Mouse (Mus musculus): ENCODE results near the gene Usp7. TPM values are rescaled to one million over a fixed set of nuclear protein-coding genes. Genes with fewer than 3 reads are reported as not detected.
A peak's percentile ranks its signal among the peaks of the same experiment; 100 is the strongest.

Usp7 gene
- total RNA-seq, 4 experiments from 2014 or later = 150 to 185 (median 163) TPM

DNA sequence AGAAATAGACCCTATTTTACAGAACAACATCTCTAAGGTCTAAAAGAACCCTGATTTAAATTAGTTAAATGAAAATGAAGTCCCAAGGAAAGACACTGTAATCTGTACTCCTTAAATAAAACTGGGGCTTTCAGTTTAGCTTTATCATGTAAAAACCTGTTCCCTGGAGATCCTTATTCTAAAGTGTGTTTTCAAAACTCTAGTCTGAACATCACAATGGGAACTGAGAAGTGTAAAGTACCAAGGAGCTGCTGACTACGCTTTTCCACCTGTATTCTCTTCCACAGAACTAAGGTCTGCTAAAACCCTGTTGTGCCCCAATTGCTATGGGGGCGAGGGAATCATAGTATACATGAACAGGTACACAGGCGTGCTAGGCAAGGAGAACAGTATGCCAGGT, 68.1 kb downstream of the Usp7 start:
- DNase-seq (ENCODE audit: low spot score in 2 of 2) = no peak

DNA sequence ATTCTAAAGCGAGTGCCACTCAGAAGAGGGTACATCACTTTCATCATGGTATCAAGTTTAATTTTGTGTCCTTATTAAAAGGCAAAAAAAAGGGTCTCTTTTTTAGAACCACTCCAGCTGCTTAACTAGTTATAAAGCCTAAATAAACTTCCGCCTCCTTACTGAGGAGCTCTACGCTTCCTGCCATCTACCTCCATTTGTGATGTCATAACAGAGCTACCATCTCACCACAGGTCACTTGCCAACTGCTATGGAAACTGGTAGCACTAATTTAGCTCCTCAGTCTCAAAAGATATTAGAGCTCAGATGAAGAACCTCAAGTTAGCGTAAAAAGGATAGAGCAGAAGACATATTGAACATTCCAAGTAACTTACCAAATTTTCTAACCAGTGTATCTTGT, 71.7 kb downstream of the Usp7 start:
- no peak for DNase-seq (ENCODE audit: low spot score in 2 of 2)

DNA sequence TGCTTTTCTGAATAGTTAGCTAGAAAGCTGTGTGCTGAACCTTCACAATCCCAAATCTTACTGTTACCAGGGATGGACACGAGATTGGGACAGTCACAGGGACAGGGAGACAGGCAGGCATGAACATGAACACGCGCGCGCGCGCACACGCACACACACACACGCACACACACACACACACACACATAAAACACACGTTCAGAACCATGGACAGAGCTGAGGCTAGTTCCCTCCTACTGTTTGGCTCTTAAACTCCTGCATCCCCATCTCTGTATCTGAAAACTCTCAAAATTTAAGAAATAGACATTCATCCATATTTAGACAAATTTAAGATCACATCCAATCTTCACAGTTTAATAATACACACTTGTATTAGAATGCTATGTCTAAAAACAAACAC, 74.4 kb downstream of the Usp7 start:
- DNase-seq (ENCODE audit: low spot score in 2 of 2) = no peak

DNA sequence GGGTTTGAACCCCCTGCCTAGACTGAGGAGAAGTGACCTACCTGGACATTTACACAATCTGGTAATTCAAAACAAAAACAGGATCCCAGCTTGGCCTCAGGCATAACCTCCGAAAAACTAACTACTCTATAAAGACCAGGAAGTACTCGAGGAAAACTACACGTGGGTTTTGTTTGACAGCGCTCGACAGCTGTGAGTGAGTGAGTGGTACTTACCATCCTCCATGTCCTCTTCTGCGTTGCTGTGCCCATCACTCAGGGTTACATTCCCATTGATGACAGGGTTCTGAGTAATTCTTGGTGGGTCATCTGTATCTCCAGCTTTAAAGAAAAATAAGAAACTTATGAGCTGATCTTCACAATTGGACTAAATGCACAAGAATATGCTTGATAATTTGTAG, 75.8 kb downstream of the Usp7 start:
- DNase-seq (ENCODE audit: low spot score in 2 of 2) = no peak

DNA sequence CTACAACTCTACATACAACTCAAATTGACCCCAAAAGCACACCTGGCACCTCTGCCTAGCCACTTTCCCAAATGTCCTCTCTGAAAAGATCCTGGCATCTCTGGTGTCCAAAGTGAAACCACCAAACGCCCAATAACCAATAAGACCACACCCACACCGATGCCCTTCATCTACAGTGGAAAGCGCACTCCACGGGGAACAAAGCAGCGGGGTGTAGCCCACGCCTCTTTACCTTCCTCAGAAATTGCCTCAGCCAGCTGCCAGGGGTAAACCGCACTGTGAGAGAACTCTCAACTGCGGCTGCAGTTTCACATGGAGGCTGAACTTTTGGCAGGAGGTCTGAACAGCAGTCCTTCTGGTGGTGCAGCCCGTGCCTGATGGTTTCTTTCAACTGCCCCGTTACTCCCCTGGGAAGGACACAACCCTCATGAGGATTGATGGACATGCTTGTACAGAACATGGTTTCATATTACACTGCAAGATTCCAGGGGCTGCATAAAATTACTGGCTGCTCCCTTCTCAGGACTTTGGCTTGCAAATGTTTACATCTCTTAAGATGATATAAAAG, 76.5 kb downstream of the Usp7 start:
- no peak for DNase-seq (ENCODE audit: low spot score in 2 of 2)

DNA sequence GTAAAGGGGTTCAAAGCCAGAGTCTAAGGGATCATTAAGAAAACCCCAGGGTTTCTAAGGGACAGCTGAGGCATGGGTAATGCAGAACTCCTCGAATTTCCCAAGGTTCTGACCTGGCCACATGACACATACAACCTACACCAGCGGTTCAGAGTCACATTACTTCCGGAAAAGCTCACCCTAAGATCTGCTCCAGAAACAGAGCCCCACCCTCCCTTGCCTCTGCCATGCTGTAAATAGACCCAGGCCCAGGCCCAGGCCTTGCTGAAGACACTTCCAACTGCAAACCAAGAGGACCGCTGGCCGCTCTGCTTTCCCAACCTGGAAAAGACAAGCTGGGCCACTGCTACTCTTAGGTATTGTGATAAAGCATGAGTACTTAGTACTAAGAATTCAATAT, 77.3 kb downstream of the Usp7 start:
- no peak for DNase-seq (ENCODE audit: low spot score in 2 of 2)

DNA sequence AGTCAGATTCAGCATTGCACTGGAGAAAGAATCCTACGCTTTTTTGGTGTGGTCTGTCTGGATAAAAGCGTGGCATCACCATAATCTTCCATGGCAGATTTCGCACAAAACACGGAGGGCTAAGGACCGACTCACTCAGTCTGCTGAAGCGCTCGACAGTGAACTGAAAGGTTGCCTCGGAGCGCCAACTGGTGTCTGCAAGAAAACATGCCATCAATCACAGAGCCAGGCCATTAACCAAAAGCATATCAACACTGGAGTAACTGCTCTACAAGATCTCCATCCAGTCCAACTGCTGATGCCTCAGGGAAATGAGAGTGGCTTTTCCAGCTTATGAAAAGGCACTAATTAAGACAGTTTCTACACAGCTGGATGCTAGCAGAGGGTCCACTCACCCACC, 80.1 kb downstream of the Usp7 start:
- no peak for DNase-seq (ENCODE audit: low spot score in 2 of 2)

DNA sequence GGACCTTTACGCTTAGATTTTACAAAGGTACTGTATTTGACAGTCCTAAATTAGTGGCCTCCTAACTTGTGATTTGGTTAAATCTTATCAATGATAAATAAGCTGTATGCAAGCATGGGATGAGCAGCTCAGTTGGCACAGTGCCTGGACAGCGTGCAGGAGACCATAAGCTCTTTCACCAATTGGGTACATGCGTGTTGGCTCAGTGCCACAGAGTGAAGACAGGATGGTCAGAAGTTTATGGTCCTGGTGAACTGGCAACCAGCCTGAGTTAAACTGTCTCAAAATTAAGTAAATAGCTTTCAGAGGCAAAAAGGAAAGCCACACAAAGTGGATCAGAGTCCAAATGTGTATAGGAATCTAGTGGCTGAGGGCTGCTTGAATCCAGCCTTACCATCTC, 91.5 kb downstream of the Usp7 start:
- DNase-seq (ENCODE audit: low spot score in 2 of 2) = no peak

DNA sequence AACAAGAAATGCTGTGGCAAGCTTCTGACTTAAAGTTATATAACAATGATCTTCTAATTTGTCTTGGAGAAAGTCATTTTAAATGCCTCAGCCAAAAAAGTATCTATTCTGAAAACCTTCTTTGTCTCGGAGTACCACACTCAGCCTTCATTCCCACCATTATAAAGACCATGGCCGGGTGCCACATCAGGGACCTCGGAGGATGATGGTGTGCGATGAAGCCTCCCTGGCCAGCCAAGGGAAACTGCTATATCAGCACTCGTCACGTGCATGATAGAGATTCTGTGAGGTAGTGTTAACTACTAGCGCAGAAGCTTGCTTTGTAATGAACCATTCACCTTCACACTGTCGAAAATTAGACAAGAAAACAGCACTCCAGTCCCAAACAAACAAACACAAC, 92.6 kb downstream of the Usp7 start:
- DNase-seq (ENCODE audit: low spot score in 2 of 2) = no peak

DNA sequence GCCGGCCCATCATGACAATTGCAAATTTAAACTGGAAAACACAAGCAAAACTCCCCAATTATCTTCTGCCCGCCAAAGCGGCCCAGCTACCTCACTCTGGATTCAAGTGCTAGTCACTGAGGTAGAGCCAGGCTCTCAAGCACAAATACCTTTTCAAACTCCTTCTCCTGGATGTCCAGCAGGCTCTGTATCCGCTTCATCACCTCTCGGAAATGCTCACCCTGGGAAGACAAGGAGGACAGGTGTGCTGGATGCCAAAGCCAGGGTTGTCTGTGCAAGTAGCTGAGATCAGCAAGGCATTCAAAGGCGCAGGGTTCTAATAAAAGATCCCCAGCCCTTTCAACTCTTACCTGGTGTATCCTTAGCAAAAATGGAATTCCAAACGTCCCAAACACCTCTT, 100.9 kb downstream of the Usp7 start:
- DNase-seq (ENCODE audit: low spot score in 2 of 2) = no peak

DNA sequence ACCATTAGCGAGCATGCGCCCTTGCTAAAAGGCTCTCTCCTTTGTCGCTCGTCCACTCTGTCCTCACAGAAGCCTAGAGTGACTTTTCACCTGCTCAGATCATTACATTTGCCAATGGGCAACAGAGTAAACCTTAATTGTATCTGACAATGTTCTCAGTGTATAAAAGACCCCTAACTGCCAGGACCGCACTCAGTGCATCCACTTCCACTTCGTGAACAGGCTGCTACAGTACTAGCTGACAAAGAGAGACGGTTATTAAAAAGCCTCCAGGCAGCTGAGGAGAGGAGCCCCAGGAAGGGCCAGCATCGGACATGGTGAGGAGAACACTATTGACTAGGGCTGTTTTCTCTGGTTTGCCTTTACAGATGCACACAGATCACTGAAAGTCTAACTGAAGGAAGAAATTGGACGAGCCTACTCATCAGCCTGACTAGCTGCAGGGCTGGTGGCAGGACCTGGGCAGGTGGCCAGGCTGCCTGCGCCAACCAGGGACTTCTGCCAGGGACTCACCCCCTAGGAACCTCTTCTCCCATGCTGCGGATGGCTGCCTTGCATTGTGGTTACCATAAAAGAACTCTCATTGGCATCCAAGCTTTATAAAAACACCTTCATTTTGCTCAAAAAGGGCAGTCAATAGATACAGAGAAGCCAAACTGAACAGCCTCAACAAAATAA, 102.0 kb downstream of the Usp7 start:
- peak in 1 of 2 experiments; percentile 56 for DNase-seq (ENCODE audit: low spot score in 2 of 2)

DNA sequence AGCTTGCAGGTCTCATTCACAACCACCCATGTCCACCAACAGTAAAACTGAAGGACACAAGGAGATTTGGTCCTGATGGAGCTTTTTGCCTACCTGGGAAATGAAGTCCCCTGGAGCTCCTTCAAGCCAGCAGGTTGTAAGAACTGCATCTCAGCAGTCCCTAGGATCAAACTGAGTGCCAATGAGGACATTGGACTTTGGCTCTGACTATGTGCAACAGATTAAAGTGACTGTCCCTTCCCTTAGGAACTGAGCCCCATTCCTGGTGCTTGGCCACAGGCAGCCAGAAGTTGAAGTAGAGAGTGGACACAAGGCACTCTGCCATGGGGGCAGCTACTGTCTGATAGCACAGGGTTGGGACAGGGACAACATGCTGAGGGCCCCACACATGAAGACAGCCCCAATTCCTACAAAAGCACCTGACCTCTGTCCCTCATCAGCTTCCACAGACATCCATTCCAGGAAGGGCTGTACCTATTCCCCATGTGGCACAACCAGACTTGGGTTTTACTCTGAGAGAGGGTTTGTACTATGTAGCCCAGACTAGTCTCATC, 104.5 kb downstream of the Usp7 start:
- DNase-seq (ENCODE audit: low spot score in 2 of 2) = no peak

DNA sequence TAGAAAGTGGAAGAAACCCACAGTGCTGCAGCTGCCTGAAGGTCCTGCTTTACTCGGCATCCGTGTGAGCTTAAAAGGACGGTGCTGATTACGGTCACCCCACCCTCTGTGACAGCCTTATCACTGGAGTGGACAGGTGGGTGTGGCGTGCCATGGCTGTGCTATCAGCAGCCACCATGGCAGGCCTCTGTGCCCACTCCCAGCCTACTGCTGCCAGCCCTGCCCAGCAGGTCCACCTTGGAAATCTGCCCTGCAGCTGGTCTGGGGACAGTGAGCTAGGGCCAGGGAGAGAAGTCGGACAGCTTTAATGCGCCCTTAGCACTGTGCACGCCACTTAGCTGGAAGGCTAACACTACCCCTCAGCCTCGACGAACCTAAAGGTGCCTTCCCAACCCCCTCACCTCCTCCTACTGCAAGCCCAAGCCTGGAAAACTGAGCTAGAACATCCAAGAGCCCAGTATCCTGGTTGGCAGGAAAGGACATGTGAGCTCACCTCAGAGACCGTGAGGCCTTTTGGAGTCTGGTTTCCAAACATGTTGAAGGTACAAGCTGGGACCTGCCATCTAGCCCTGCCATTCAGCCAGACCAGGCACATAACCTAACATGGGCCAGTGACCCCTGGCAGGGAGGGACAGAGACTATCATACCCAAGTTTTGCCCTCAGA, 105.1 kb downstream of the Usp7 start:
- no peak for DNase-seq (ENCODE audit: low spot score in 2 of 2)

DNA sequence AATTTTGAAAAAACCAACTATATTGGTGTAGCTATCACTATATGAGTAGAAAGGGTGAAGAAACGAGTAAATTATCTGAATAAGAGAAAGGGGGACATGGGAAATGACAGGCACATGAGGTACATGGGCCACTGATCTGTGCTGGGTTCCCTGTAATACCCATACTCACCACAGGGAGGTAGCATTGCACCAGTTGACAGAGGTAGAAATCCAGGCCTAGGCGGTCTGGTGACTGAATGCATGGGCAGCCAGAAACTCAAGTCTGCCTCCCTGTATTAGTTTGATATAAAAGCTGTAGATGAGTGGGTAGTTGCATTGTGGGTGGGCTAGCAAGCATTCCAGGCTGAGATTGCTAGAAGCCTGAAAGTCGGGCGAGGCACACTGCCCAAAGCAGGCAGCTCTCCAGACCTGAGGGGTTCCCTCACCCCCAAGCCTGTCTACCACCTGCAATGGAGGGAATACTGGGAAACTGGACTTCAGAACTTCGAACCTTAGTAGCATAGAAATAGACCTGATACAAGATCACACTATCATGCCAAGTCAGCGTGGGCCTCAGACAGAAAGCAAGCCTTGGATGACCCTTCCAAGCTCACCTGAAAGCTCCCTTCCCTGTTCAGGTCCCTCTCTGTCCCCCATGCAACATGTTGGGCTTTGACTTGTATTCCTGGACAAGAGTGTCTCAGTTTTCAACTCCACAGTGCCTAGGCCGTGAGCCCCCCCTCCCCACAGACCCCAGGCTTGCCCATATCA, 105.8 kb downstream of the Usp7 start:
- peak; percentile 66 to 83 for DNase-seq (ENCODE audit: low spot score in 2 of 2)

DNA sequence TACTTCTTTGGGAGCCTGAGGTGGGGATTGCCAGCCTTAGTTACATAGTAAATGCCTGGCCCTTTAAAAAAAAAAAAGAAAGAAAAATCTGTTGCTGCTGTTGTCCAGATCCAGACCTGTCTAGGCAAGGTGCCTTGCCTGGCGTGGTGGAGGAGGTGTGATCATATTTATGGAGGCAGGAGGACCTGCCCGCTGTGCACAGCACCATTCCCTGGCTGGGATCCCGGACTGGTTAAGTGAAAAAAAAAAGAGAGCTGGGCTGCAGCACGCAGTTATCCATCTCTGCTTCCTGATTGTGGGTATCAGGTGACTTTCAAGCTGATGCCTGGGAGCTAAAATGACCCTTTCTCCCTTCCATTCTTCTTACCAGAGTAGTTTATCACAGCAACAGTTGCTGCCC, 107.0 kb downstream of the Usp7 start:
- no peak for DNase-seq (ENCODE audit: low spot score in 2 of 2)

DNA sequence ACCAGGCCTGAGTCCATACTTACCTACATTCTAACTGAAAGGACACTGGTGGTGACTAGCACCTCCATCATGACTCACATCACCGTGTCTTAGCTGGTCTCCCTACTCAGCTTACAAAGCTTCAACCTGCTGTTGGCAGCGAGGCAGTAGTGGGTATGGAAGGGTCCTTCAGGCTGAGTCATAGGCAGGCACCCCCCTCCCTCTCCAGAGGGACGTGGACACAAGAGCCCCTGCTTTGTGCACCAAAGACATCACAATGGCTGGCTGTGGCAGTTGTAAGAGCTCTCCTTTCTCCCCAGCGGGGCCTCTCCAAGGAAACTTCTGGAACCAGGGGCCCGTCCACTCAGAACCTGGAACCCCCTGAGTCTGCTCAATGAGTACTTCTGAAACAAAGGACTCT, 111.6 kb downstream of the Usp7 start, which contains the start of gene Gm5767:
Gene Gm5767, plus strand, starts transcription at position 301 of the 400 bp plus-strand sequence.
- DNase-seq (ENCODE audit: low spot score in 2 of 2) = no peak

DNA sequence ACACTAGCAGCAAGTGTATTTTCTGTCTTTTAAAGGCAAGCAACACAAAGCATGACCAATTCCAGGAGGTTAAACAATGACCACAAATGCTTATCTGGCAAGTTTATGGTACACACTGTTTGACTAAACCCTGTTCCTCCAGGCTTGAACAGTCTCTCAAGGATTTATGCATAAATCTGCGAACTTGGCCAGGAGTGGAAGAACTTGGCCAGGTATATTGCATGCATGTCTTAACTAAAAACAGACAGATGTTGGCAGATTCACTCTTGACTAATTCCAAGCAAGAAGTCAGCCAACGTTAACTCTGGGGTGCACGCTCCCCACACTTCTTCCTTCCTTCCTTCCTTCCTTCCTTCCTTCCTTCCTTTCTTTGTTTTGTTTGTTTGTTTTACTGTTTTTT, 112.3 kb downstream of the Usp7 start:
- no peak for DNase-seq (ENCODE audit: low spot score in 2 of 2)

DNA sequence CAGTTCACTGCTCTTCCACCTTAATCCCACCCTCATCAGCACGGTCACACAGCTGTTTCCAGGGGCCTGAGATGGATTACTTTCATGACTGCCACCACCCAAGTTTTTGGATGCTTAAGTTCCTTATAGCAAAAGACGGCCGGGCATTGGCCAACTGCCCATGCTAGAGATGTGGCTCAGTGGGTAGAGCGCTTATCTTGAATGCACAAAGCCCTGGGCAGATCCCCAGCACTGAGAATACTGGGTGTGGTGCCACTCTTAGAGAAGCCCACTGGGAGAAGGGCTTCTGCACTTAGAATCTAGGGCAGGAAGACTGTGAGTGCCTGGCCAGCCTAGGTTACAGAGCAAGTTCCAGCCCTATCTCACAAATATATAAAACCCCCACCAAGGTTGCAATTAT, 113.4 kb downstream of the Usp7 start:
- DNase-seq (ENCODE audit: low spot score in 2 of 2) = no peak

DNA sequence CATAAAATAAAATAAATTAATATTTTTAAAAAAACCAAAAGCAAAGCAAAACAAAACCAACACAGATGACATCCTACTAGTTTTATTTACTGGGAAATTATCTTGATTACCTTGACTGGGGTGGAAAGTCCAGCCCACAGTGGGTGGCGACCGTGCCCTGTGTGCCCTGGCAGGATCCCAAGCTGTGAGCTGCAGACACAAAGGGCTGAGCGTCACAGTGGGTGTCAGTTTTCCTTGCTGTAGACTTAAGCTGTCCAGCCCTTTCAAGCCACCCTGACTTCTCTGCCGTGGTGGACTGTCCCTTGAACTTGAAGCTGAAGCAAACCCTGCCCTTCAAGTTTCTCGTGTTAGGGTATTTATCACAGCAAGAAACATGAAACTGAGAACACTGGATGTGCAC, 114.1 kb downstream of the Usp7 start:
- DNase-seq (ENCODE audit: low spot score in 2 of 2) = no peak

DNA sequence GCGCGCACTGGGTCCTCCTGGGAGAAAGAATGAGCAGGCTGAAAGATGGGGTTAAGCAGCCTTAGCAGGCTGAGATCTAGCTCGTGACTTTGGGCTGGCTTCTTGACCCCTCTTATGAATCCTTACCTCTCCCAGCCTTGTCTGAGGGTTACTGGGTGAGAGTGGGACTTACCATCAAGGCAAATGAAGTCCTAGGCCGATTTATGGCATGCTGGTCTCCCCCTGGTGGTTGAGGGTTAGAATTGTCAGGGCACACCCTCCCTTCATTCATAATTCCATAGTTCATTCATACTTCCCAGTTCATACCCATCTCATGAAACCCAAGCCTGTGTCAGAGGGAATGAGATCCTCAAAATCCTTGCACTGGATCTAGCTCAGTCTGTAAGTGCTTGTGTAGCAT, 115.3 kb downstream of the Usp7 start:
- no peak for DNase-seq (ENCODE audit: low spot score in 2 of 2)

DNA sequence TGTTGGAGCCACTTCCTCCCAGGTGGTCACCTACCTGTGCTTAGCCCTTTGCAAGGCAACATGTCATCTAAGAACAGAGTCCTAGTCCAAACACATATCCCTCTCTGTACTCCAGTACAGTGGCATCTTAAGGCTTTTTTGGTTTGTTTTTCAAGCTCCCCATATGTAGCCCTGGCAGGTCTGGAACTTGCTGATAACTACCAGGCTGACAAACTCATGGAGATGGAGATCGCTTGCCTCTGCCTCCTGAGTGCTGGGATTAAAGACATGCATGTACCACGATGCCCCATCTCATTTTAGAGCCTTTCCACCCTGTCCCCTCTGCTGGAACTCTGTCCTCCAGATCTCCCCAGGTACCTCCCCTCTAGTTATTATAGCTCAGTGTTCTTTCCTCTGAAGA, 115.9 kb downstream of the Usp7 start:
- no peak for DNase-seq (ENCODE audit: low spot score in 2 of 2)

DNA sequence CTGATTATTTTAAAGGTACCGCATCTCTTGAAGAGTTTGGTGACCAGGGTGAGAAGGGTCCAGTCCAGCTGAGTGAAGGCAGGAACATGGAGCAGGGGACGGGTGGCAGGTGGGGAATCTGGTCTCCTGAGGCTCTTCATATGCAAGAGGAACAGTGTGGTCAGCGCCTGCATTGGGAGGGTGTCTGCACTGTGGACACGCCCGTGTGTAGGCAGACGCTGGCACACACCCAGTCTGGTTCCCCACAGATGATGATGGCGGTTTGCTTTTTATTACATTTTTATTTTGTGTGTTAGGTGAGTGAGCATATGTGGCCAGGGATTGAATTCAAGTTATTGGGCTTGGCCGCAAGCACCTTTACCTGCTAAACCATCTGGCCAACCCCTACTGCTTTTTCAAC, 116.5 kb downstream of the Usp7 start:
- no peak for DNase-seq (ENCODE audit: low spot score in 2 of 2)
